In the genomic region with DNA sequence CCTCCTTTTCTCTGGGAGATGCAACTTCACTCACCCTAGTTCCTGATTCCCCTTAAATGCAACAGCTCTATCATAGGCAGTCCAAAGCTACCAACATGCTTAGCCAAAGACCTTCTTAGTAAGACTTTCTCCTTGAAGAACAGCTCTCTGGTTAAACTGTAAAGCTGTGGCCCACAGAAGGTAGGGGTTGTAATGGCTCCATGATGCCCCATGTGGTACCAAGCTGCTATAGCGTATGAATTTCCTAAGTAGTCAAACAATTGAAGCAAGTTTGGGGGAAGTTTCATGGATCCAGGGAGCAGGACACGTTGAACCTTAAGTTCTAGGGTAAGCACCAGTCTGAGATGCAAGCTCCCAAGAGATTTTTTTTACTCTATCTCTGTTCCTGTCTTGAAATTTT, we compare ENCODE assay signal across 16 mouse cellular contexts.
DNase-seq lines count a peak whose midpoint lies in the region; ATAC-seq and TF ChIP-seq lines count a peak whose summit lies in the region.
"Had no signal": no experiment of that assay in that cellular context is flagged by ENCODE, and none has a peak within 500 bp of the region (broad histone marks: within the 10 kb centered on the region; RNA-seq: fewer than 3 reads in every experiment).

No protein-coding gene starts in this region.

- no peak for ATAC-seq in kidney, embryonic 16.5 days (ENCODE audit: low FRiP score, low TSS enrichment)
- ATAC-seq in midbrain, postnatal 0 days (ENCODE audit: low FRiP score), result no peak
- ATAC-seq in midbrain, embryonic 13.5 days, result no peak
- ATAC-seq: forebrain, embryonic 14.5 days had no signal

- H3K4me1 ChIP-seq in kidney, embryonic 16.5 days (ENCODE audit: insufficient read depth, low read length), result no peaks in the 10 kb centered on the region
- no peaks in the 10 kb centered on the region for H3K4me1 ChIP-seq in midbrain, postnatal 0 days (ENCODE audit: insufficient read depth, low read length)
- H3K4me1 ChIP-seq in midbrain, embryonic 13.5 days (replicated peaks), result no peaks in the 10 kb centered on the region
- H3K4me1 ChIP-seq: embryonic facial prominence, embryonic 15.5 days; heart, embryonic 12.5 days; hindbrain, embryonic 13.5 days; liver, embryonic 13.5 days; megakaryocyte, embryonic 14.5 days had no signal

- no peaks in the 10 kb centered on the region for H3K9me3 ChIP-seq in kidney, embryonic 16.5 days (ENCODE audit: low read length)
- no peaks in the 10 kb centered on the region for H3K9me3 ChIP-seq in midbrain, postnatal 0 days (ENCODE audit: low read length)
- H3K9me3 ChIP-seq in midbrain, embryonic 13.5 days, result no peaks in the 10 kb centered on the region
- H3K9me3 ChIP-seq: embryonic facial prominence, embryonic 15.5 days; heart, embryonic 12.5 days; hindbrain, embryonic 13.5 days; liver, embryonic 13.5 days; megakaryocyte, embryonic 14.5 days had no signal

- WGBS in kidney, embryonic 16.5 days, result 58% methylated on average over 2 of the region's 2 CpGs
- 53% methylated on average over 2 of the region's 2 CpGs for WGBS in midbrain, postnatal 0 days
- WGBS in midbrain, embryonic 13.5 days, result 49% methylated on average over 2 of the region's 2 CpGs

- no peak overlapping the region for H3K9ac ChIP-seq in kidney, embryonic 16.5 days (replicated peaks; ENCODE audit: low read length)
- H3K9ac ChIP-seq in midbrain, postnatal 0 days (replicated peaks; ENCODE audit: low read length, poor library complexity, severe bottlenecking), result no peak overlapping the region
- H3K9ac ChIP-seq in midbrain, embryonic 13.5 days (replicated peaks), result no peak overlapping the region
- H3K9ac ChIP-seq: embryonic facial prominence, embryonic 15.5 days; heart, embryonic 12.5 days; hindbrain, embryonic 13.5 days; liver, embryonic 13.5 days had no signal

- no peak overlapping the region for H3K27ac ChIP-seq in kidney, embryonic 16.5 days (ENCODE audit: low read length)
- no peak overlapping the region for H3K27ac ChIP-seq in midbrain, postnatal 0 days (ENCODE audit: low read depth, low read length)
- no peak overlapping the region for H3K27ac ChIP-seq in midbrain, embryonic 13.5 days
- H3K27ac ChIP-seq: embryonic facial prominence, embryonic 15.5 days; hindbrain, embryonic 13.5 days; liver, embryonic 13.5 days had no signal

- H3K36me3 ChIP-seq in kidney, embryonic 16.5 days (ENCODE audit: insufficient read depth, low read length), result no peaks in the 10 kb centered on the region
- no peaks in the 10 kb centered on the region for H3K36me3 ChIP-seq in midbrain, postnatal 0 days (ENCODE audit: insufficient read depth, low read length)
- H3K36me3 ChIP-seq in midbrain, embryonic 13.5 days, result no peaks in the 10 kb centered on the region
- H3K36me3 ChIP-seq: embryonic facial prominence, embryonic 15.5 days; heart, embryonic 12.5 days; hindbrain, embryonic 13.5 days; liver, embryonic 13.5 days had no signal

- H3K4me3 ChIP-seq in kidney, embryonic 16.5 days (ENCODE audit: low read length), result no peak overlapping the region
- H3K4me3 ChIP-seq in midbrain, postnatal 0 days (ENCODE audit: low read depth, low read length), result no peak overlapping the region
- H3K4me3 ChIP-seq in midbrain, embryonic 13.5 days (replicated peaks), result no peak overlapping the region
- H3K4me3 ChIP-seq: embryonic facial prominence, embryonic 15.5 days; heart, embryonic 12.5 days; hindbrain, embryonic 13.5 days; liver, embryonic 13.5 days; megakaryocyte, embryonic 14.5 days had no signal

- no peak overlapping the region for H3K4me2 ChIP-seq in kidney, embryonic 16.5 days (replicated peaks; ENCODE audit: low read depth, low read length)
- no peak overlapping the region for H3K4me2 ChIP-seq in midbrain, postnatal 0 days (ENCODE audit: low read depth, low read length, poor library complexity, severe bottlenecking)
- no peak overlapping the region for H3K4me2 ChIP-seq in midbrain, embryonic 13.5 days (replicated peaks)
- H3K4me2 ChIP-seq: embryonic facial prominence, embryonic 15.5 days; heart, embryonic 12.5 days; hindbrain, embryonic 13.5 days; liver, embryonic 13.5 days had no signal

- H3K27me3 ChIP-seq in kidney, embryonic 16.5 days (ENCODE audit: insufficient read depth, low read length), result peaks cover 17% of the 10 kb centered on the region
- no peaks in the 10 kb centered on the region for H3K27me3 ChIP-seq in midbrain, postnatal 0 days (ENCODE audit: insufficient read depth, low read length)
- H3K27me3 ChIP-seq in midbrain, embryonic 13.5 days, result peaks cover 71% of the 10 kb centered on the region
- H3K27me3 ChIP-seq: embryonic facial prominence, embryonic 15.5 days; liver, embryonic 13.5 days; megakaryocyte, embryonic 14.5 days had no signal

- TF ChIP-seq CTCF in midbrain, postnatal 0 days (IDR thresholded peaks at IDR 0.05), result peak; percentile 53

- DNase-seq in embryo, embryonic 10 days (ENCODE audit: low spot score), result peak; percentile 49
- DNase-seq in embryo, embryonic 10.5 days (ENCODE audit: low spot score), result no peak
- DNase-seq in kidney, adult 9 months, result peak; percentile 12
- DNase-seq in midbrain, postnatal 0 days (ENCODE audit: low spot score), result no peak
- DNase-seq in urinary bladder, postnatal 36 days (ENCODE audit: low spot score in 2 of 2), result no peak
- no peak for DNase-seq in cerebellum, adult 11-12 months
- DNase-seq: cerebellum, adult 9-11 months; gastrocnemius, postnatal 10 days; liver, embryonic 13.5 days had no signal

Comparison
In these comparisons a context has a peak if more than half of its experiments do, and no peak if none do; other contexts are left out.
1. DNase-seq: peak in embryo, embryonic 10 days (single experiment) and kidney, adult 9 months (single experiment); none in embryo, embryonic 10.5 days (single experiment), midbrain, postnatal 0 days (single experiment), urinary bladder, postnatal 36 days (0 of 2) and cerebellum, adult 11-12 months (single experiment).